Mouse (Mus musculus): Measurements from ENCODE around the gene Bicd2.

Gene Bicd2

GRCm38 (mm10) chr13:49402628-49403027, 61.2 kb downstream of the Bicd2 start:
- no peak for DNase-seq (ENCODE audit: low spot score)

GRCm38 (mm10) chr13:49407795-49408194, 66.4 kb downstream of the Bicd2 start:
- DNase-seq (ENCODE audit: low spot score), result no peak

GRCm38 (mm10) chr13:49420754-49421605, 79.6 kb downstream of the Bicd2 start, which contains the start of gene Ippk:
Gene Ippk, plus strand, starts transcription at chr13:49421249.
- DNase-seq (ENCODE audit: low spot score), result peak; percentile 88

- DNase-seq (ENCODE audit: low spot score), result no peak
These were observed 80.2 kb downstream of the Bicd2 start for GRCm38 (mm10) chr13:49421606-49421917.

- no peak for DNase-seq (ENCODE audit: low spot score)
These were observed 80.6 kb downstream of the Bicd2 start for GRCm38 (mm10) chr13:49421959-49422358.

GRCm38 (mm10) chr13:49426736-49427135, 85.4 kb downstream of the Bicd2 start:
- no peak for DNase-seq (ENCODE audit: low spot score)

GRCm38 (mm10) chr13:49428042-49428675, 86.8 kb downstream of the Bicd2 start:
- DNase-seq (ENCODE audit: low spot score), result no peak

- no peak for DNase-seq (ENCODE audit: low spot score)
These were observed 89.1 kb downstream of the Bicd2 start for GRCm38 (mm10) chr13:49430529-49430928.

GRCm38 (mm10) chr13:49433268-49434029, 92.1 kb downstream of the Bicd2 start:
- no peak for DNase-seq (ENCODE audit: low spot score)

GRCm38 (mm10) chr13:49435745-49436144, 94.4 kb downstream of the Bicd2 start:
- no peak for DNase-seq (ENCODE audit: low spot score)

- no peak for DNase-seq (ENCODE audit: low spot score)
These were observed 94.8 kb downstream of the Bicd2 start for GRCm38 (mm10) chr13:49436170-49436569.

Measured in urinary bladder, postnatal 10 days (tissue).